Mouse (Mus musculus) ES-E14 (cell line): ENCODE results near the gene Tbc1d15. TPM values are rescaled to one million over a fixed set of nuclear protein-coding genes. Genes with fewer than 3 reads are reported as not detected.

ENCODE experiments used
- DNase-seq: peaks from one replicate; pipeline ENCODE4 v3.0.0-alpha.2; 2013; ENCODE audit warnings: low read depth, low spot score
- H3K27ac ChIP-seq: 2 replicates; pipeline ENCODE4 v1.5.1; 2012; ENCODE audit warnings: low read depth, mild to moderate bottlenecking, low read length, moderate library complexity, mixed read lengths; ENCODE audit not compliant: poor library complexity, insufficient read depth, severe bottlenecking
- H3K36me3 ChIP-seq: 2 replicates; pipeline ENCODE4 v1.6.1; 2012; ENCODE audit warnings: mild to moderate bottlenecking, low read length, moderate library complexity, mixed read lengths; ENCODE audit not compliant: control insufficient read depth, poor library complexity, insufficient read depth, severe bottlenecking
- H3K4me1 ChIP-seq, 2 experiments: fragments of 150-350 bp in 1 of 2; sonication (generic) in 1 of 2; 2 replicates each; pipeline ENCODE4 v1.6.1; 2012; ENCODE audit warnings: low read length in 2 of 2, mild to moderate bottlenecking in 1 of 2, mixed read lengths in 1 of 2; ENCODE audit not compliant: control insufficient read depth in 2 of 2, insufficient read depth in 2 of 2, poor library complexity in 1 of 2
- H3K4me3 ChIP-seq, 2 experiments: fragments of 150-350 bp in 1 of 2; sonication (generic) in 1 of 2; 2 replicates each; pipeline ENCODE4 v1.5.1; 2012; ENCODE audit warnings: low read length in 2 of 2, low read depth in 1 of 2, mild to moderate bottlenecking in 1 of 2, mixed read lengths in 1 of 2; ENCODE audit not compliant: insufficient read depth in 1 of 2, poor library complexity in 1 of 2, severe bottlenecking in 1 of 2
- H3K9ac ChIP-seq: 2 replicates; pipeline ENCODE4 v1.6.1; 2012; ENCODE audit warnings: low read depth, mild to moderate bottlenecking, low read length, mixed read lengths; ENCODE audit not compliant: poor library complexity, insufficient read depth, severe bottlenecking
- H3K9me3 ChIP-seq: fragments of 150-350 bp; sonication (generic); 2 replicates; pipeline ENCODE4 v1.6.1; 2012; ENCODE audit warnings: low read depth, mild to moderate bottlenecking, low read length; ENCODE audit not compliant: control insufficient read depth, insufficient read depth
- CHD2 ChIP-seq: IDR thresholded peaks from 2 replicates; pipeline ENCODE4 v1.6.1; 2014; ENCODE audit warnings: mild to moderate bottlenecking, low read depth, low read length, inconsistent platforms
- HCFC1 ChIP-seq: IDR thresholded peaks from 2 replicates; pipeline ENCODE4 v1.6.1; 2012; ENCODE audit warnings: low read length, inconsistent platforms, borderline replicate concordance; ENCODE audit not compliant: insufficient read depth
- MAFK ChIP-seq: IDR thresholded peaks from 2 replicates; pipeline ENCODE4 v1.6.1; 2014; ENCODE audit warnings: mild to moderate bottlenecking, low read depth, low read length, inconsistent platforms; ENCODE audit not compliant: insufficient read depth
- ZC3H11A ChIP-seq: IDR thresholded peaks from 2 replicates; pipeline ENCODE4 v1.6.1; 2012; ENCODE audit warnings: low read depth, mild to moderate bottlenecking, inconsistent platforms, low read length, borderline replicate concordance
- ZNF384 ChIP-seq: IDR thresholded peaks from 2 replicates; pipeline ENCODE4 v1.6.1; 2012; ENCODE audit warnings: low read depth, low read length, inconsistent platforms
- in situ Hi-C, 2 experiments: fragments of 600-800 bp; cut with MboI; formaldehyde crosslinking; loops; one replicate each; pipeline ENCODE4 v1.15.1; 2025; ENCODE audit warnings: low sequenced_read_pairs in 2 of 2, inconsistent platforms in 1 of 2; ENCODE audit not compliant: unreplicated experiment in 2 of 2
- total RNA-seq: library from RNA; depleted of rRNA; stranded (reverse); fragments of 300-350 nt; gene quantifications from 2 replicates; pipeline ENCODE4 v1.2.3, GENCODE M21; 2012

The Tbc1d15 gene
- total RNA-seq, 1 experiment: 23.8 TPM

DNA sequence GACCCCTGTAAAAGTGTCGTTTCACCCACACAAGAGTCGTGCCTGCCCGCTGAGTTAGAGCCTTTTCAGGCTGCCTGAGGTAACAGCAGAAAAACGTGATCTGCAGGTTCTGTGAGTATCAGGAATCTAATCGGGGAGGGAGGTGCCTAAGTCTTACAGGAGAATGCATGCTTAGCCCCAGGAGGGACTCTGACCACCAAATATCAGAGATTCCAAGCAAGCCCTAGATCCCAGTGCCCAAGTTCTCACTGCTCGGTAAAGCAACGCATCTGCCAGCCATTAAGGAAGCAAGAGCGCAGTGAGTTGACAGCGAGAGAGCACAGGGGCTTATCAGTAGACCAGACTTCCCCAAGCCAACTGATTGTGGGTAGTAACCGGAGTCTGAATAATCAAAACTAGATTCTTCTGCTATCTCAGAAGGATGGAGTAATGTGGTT is 1.1 kb upstream of the Tbc1d15 start:
- Histone ChIP-seq H3K36me3 (peaks cover 2% of the 10 kb centered on the region; the same call in 1 of the 2 replicates), H3K9me3 (no peaks in the 10 kb centered on the region), H3K4me3 (peak overlapping the region; percentile 5 to 82; a peak in 3 of 4 replicates), H3K4me1 (peaks cover 2 to 10% of the 10 kb centered on the region in 2 experiments; a peak in 1 of 4 replicates), H3K9ac (peak overlapping the region; percentile 16; the same call in 1 of the 2 replicates), H3K27ac (0 out of 2 replicates have a peak overlapping the region, but pooled peaks have one; percentile 11)
- in situ Hi-C loops: no loop called here
- no peak for DNase-seq
- no peak for TF ChIP-seq MAFK
- TF ChIP-seq HCFC1: no peak
- 0 out of 2 replicates have a peak, but pooled peaks have one; percentile 22 for TF ChIP-seq CHD2
- TF ChIP-seq ZC3H11A: no peak

DNA sequence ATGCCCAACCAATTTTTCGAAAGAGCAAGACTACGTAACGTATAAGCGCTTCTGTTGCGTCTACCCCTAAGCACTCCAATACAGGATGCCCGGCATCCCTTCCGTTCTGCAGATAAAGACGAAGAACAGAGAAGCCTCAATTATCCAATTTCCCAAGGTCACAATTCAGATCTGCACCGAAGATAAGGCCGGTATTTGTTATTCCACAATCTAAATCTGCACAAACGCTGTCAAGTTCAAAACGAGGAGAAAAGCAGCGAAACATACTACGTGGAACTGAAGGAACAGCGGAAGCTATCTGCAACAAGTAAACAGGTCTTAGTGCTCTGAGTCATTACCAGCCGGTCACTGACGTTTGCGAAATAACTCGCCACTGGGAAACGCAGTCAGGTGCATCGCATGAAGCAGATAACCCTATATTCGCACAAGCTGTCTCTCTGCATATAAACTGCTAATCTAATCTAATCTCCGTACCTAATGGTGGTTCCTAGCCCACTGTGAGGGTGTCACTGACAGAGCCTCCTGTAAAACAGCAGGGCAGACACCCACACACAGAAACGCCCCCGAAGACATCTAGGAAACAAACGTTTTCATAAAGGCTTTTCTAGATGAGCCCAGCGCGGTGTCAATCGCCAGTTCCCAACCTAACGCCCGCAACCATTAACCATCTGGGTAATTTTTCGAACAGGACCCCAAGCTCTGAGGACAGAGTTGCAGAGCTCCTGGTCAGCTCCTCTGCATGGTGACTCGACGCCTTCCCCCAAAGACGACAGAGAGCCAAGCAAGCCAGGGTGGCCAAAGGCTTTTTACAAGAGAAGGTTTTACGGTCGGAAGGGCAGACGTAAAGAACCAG is 806 bp downstream of the Tbc1d15 start:
- DNase-seq: no peak
- in situ Hi-C loops: no loop called here
- Histone ChIP-seq H3K9ac (peak overlapping the region; percentile 95), H3K4me3 (peak overlapping the region; percentile 82 to 96), H3K9me3 (no peaks in the 10 kb centered on the region), H3K36me3 (peaks cover 2% of the 10 kb centered on the region; the same call in 1 of the 2 replicates), H3K4me1 (peaks cover 2 to 10% of the 10 kb centered on the region in 2 experiments; a peak in 1 of 4 replicates), H3K27ac (no peak overlapping the region; the same call in 1 of the 2 replicates)
- TF ChIP-seq HCFC1 (no peak), MAFK (no peak), ZNF384 (no peak), ZC3H11A (no peak), CHD2 (no peak)

DNA sequence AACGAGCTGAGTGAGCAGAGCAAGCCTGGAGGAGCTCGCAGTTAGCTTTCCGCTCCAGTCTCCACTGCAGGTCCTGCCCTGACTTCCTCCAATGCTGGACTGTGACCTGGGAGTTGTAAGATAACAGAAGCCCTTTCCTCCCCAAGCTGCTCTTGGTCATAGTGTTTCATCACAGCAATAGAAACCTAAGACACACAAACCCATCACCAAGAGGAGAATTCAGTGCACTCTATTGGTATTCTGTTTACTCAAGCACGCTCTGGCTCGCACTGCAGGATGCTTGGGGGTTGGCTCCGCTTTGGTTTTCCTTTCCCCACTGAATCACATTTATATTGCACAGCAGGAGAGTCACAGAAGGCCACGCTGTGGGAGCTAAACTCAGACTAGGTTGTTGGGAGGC is 3.2 kb downstream of the Tbc1d15 start:
- H3K9me3 ChIP-seq: no peaks in the 10 kb centered on the region
- no peak for DNase-seq
- H3K36me3 ChIP-seq: peaks cover 2% of the 10 kb centered on the region; the same call in 1 of the 2 replicates
- TF ChIP-seq MAFK (no peak), ZNF384 (no peak), CHD2 (no peak), HCFC1 (no peak), ZC3H11A (no peak)
- no peak overlapping the region for H3K27ac ChIP-seq
- H3K4me3 ChIP-seq: no peak overlapping the region
- H3K9ac ChIP-seq: no peak overlapping the region
- H3K4me1 ChIP-seq: peaks cover 2 to 10% of the 10 kb centered on the region in 2 experiments; a peak in 1 of 4 replicates
- in situ Hi-C loops: no loop called here

DNA sequence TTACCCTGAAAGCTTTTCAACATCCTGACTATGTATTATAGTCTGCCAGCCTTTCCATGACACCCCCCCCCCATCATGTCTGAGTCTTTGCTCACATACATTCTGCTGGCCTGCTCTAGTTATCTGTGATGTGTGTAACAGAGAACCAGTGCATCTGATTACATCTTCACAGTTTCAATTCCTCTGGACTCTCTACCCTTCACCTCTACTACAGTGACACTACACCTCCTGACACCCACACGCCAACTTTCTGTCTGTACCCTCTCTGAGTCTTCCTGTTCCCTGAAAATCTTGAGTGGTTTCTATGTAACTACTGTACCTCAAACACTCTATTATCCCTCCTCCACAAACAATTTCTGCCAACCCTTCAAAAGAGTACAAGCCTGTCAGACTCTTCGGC is 5.8 kb downstream of the Tbc1d15 start:
- TF ChIP-seq ZC3H11A: no peak
- TF ChIP-seq ZNF384: no peak
- TF ChIP-seq CHD2: no peak
- no peak for TF ChIP-seq HCFC1
- TF ChIP-seq MAFK: no peak
- H3K27ac ChIP-seq: no peak overlapping the region
- H3K9me3 ChIP-seq: no peaks in the 10 kb centered on the region
- in situ Hi-C loops: no loop called here
- peaks cover 2% of the 10 kb centered on the region; the same call in 1 of the 2 replicates for H3K36me3 ChIP-seq
- DNase-seq: no peak
- H3K4me3 ChIP-seq: no peak overlapping the region
- H3K9ac ChIP-seq: no peak overlapping the region
- peaks cover 0 to 14% of the 10 kb centered on the region in 2 experiments; a peak in 1 of 4 replicates for H3K4me1 ChIP-seq
